Mouse (Mus musculus): ENCODE measurements around the gene Olfr976. TPM values are rescaled to one million over a fixed set of nuclear protein-coding genes. Genes with fewer than 3 reads are reported as not detected.

The Olfr976 gene
- polyA plus RNA-seq, 1 experiment from 2014 or later = not detected

- no peak overlapping the region for H3K9ac ChIP-seq
- H3K27me3 ChIP-seq = no peaks in the 10 kb centered on the region
- H3K4me1 ChIP-seq (replicated peaks) = no peaks in the 10 kb centered on the region
- H3K27ac ChIP-seq = no peak overlapping the region
- WGBS = 69% methylated on average over 6 of the region's 6 CpGs
- no peaks in the 10 kb centered on the region for H3K9me3 ChIP-seq (replicated peaks)
- no peak for ATAC-seq (replicated peaks; ENCODE audit: insufficient number of reproducible peaks, insufficient read depth, low FRiP score, low read depth)
- H3K4me2 ChIP-seq = no peak overlapping the region
- no peaks in the 10 kb centered on the region for H3K36me3 ChIP-seq
- no peak overlapping the region for H3K4me3 ChIP-seq
These were observed 55.8 kb downstream of the Olfr976 start for GRCm38 (mm10) chr9:39905106-39905505.

Other genes starting within 250 kb of the Olfr976 start
- not detected in 2 replicates for gene Olfr965, start 249.8 kb downstream of the Olfr976 start, polyA plus RNA-seq (2015; fragmentation: Nextera tagmentation; extraction: Ambion mirVana)
- not detected in 2 replicates for gene Olfr150, start 230.2 kb downstream of the Olfr976 start, polyA plus RNA-seq (2015; fragmentation: Nextera tagmentation; extraction: Ambion mirVana)
- not detected in 2 replicates for gene Olfr967, start 214.9 kb downstream of the Olfr976 start, polyA plus RNA-seq (2015; fragmentation: Nextera tagmentation; extraction: Ambion mirVana)
- not detected in 2 replicates for gene Olfr968, start 177.9 kb downstream of the Olfr976 start, polyA plus RNA-seq (2015; fragmentation: Nextera tagmentation; extraction: Ambion mirVana)
- not detected in 2 replicates for gene Olfr969, start 170.2 kb downstream of the Olfr976 start, polyA plus RNA-seq (2015; fragmentation: Nextera tagmentation; extraction: Ambion mirVana)
- gene Olfr970, start 152.3 kb downstream of the Olfr976 start, polyA plus RNA-seq (2015; fragmentation: Nextera tagmentation; extraction: Ambion mirVana) = not detected in 2 replicates
- not detected in 2 replicates for gene Olfr971, start 124.3 kb downstream of the Olfr976 start, polyA plus RNA-seq (2015; fragmentation: Nextera tagmentation; extraction: Ambion mirVana)
- gene Olfr972, start 94.7 kb downstream of the Olfr976 start, polyA plus RNA-seq (2015; fragmentation: Nextera tagmentation; extraction: Ambion mirVana) = not detected in 2 replicates
- not detected in 2 replicates for gene Olfr229, start 53.8 kb downstream of the Olfr976 start, polyA plus RNA-seq (2015; fragmentation: Nextera tagmentation; extraction: Ambion mirVana)
- not detected in 2 replicates for gene Olfr974, start 23.6 kb downstream of the Olfr976 start, polyA plus RNA-seq (2015; fragmentation: Nextera tagmentation; extraction: Ambion mirVana)
- gene Olfr975, start 9.1 kb downstream of the Olfr976 start, polyA plus RNA-seq (2015; fragmentation: Nextera tagmentation; extraction: Ambion mirVana) = not detected in 2 replicates
- gene Olfr978, start 31.0 kb upstream of the Olfr976 start, polyA plus RNA-seq (2015; fragmentation: Nextera tagmentation; extraction: Ambion mirVana) = not detected in 2 replicates
- not detected in 2 replicates for gene Olfr979, start 42.3 kb upstream of the Olfr976 start, polyA plus RNA-seq (2015; fragmentation: Nextera tagmentation; extraction: Ambion mirVana)
- gene Olfr980, start 48.4 kb upstream of the Olfr976 start, polyA plus RNA-seq (2015; fragmentation: Nextera tagmentation; extraction: Ambion mirVana) = not detected in 2 replicates
- gene Olfr981, start 60.3 kb upstream of the Olfr976 start, polyA plus RNA-seq (2015; fragmentation: Nextera tagmentation; extraction: Ambion mirVana) = not detected in 2 replicates
- gene Olfr982, start 112.7 kb upstream of the Olfr976 start, polyA plus RNA-seq (2015; fragmentation: Nextera tagmentation; extraction: Ambion mirVana) = not detected in 2 replicates
- gene Olfr983, start 132.5 kb upstream of the Olfr976 start, polyA plus RNA-seq (2015; fragmentation: Nextera tagmentation; extraction: Ambion mirVana) = not detected in 2 replicates
- gene Olfr984, start 153.1 kb upstream of the Olfr976 start, polyA plus RNA-seq (2015; fragmentation: Nextera tagmentation; extraction: Ambion mirVana) = not detected in 2 replicates
- gene Olfr985, start 169.1 kb upstream of the Olfr976 start, polyA plus RNA-seq (2015; fragmentation: Nextera tagmentation; extraction: Ambion mirVana) = not detected in 2 replicates
- gene Tmem225, start 187.0 kb upstream of the Olfr976 start, polyA plus RNA-seq (2015; fragmentation: Nextera tagmentation; extraction: Ambion mirVana) = not detected in 2 replicates
- not detected in 2 replicates for gene Olfr986, start 219.8 kb upstream of the Olfr976 start, polyA plus RNA-seq (2015; fragmentation: Nextera tagmentation; extraction: Ambion mirVana)
- gene Zfp202, start 231.2 kb upstream of the Olfr976 start, polyA plus RNA-seq (2015; fragmentation: Nextera tagmentation; extraction: Ambion mirVana) = 2.8 and 4.1 TPM in 2 replicates

Data from heart, embryonic 15.5 days (tissue).